Mouse (Mus musculus): ENCODE data around the gene Stil.

DNA sequence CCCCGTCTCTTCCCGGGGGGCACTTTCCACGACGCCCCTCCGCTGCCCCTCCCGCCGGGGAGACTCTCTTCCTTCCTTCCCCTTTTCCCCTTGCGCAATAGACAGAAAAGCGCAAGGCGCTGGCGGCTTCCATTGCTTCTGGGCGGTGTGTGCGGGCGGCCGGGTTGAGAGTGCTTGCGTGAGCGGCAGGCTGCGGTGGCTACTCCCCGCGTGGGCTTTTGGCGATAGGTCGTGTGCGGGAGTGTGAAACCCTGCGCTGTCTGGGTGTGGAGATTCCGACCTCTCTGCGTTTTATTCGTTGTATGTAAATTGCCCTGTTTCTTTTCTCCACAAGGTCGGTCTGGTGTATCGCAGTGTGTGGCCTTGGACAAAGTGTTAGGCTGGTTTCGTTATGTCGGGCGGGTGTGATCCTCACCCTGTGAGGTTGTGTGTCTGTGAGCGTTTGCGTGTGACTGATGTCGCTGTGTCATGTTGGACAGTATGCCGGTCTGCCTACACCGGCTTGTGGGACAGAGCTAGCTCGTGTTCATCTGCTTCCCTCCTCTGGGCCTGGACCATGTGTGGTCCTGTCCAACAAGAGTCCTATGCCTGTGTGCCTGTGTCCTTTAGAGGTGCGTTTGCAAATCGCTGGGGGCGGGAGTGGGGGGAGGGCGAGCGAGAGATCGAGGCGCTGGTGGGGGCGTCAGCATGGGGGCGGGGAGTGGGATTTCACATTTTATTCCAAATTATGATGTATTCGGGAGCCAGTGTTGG lies 57.1 kb downstream of the Stil start:
- TF ChIP-seq CTCF (IDR thresholded peaks at IDR 0.05; ENCODE audit: control insufficient read depth, insufficient read depth, low read length) (no peak), POLR2A (IDR thresholded peaks at IDR 0.05; ENCODE audit: borderline replicate concordance, control insufficient read depth, low read depth, low read length) (peak; percentile 60)

Data from bone marrow, adult 2 months (tissue).